Mouse (Mus musculus) kidney, adult 2 months (tissue): Measurements from ENCODE around the gene Grik5.

Experiments
- CTCF ChIP-seq: fragments of 200-500 bp; conservative IDR thresholded peaks from 2 replicates; pipeline ENCODE4 v1.5.1; 2011; ENCODE audit warnings: low read depth, mild to moderate bottlenecking, control low read depth, low read length, moderate library complexity, mixed read lengths; ENCODE audit not compliant: insufficient read depth, insufficient read length
- POLR2A ChIP-seq: fragments of 200-500 bp; IDR thresholded peaks from one replicate; pipeline ENCODE4 v1.6.1; 2011; ENCODE audit warnings: low read depth, low read length, control low read depth

GRCm38 (mm10) chr7:25006586-25007364 is 65.4 kb downstream of the Grik5 start:
- TF ChIP-seq CTCF (no peak), POLR2A (no peak)
